Mouse (Mus musculus) intestine, embryonic 14.5 days (tissue): ENCODE measurements at regions not wholly inside any gene's neighbourhood (a gene's known extent, or its start where the extent isn't known, plus 50 kb on each side); places are given as distances from the start of the nearest gene placed in this dataset.
A peak's percentile ranks its signal among the peaks of the same experiment; 100 is the strongest.

Experiments
- ATAC-seq: fragments of 200-750 bp; cut with Nextera tagmentation; replicated peaks from 2 replicates; pipeline ENCODE4 v1.8.0; 2017; ENCODE audit warnings: low read depth, moderate number of reproducible peaks, moderate TSS enrichment, moderate library complexity; ENCODE audit not compliant: low FRiP score, low TSS enrichment
- DNase-seq: peaks from one replicate; pipeline ENCODE4 v3.0.0-alpha.2; 2018; ENCODE audit warnings: low spot score
- H3K27ac ChIP-seq: fragments of 300-500 bp; sonication (generic); 2 replicates; pipeline ENCODE4 v1.5.1; 2014; ENCODE audit warnings: low read depth, mild to moderate bottlenecking, control low read depth
- H3K27me3 ChIP-seq: fragments of 300-500 bp; sonication (generic); replicated peaks from 2 replicates; pipeline ENCODE4 v1.6.1; 2014; ENCODE audit warnings: low read length, control low read depth; ENCODE audit not compliant: control insufficient read depth, insufficient read depth
- H3K36me3 ChIP-seq: fragments of 300-500 bp; sonication (generic); 2 replicates; pipeline ENCODE4 v1.6.1; 2014; ENCODE audit warnings: low read length, control low read depth; ENCODE audit not compliant: control insufficient read depth, insufficient read depth
- H3K4me1 ChIP-seq: fragments of 300-500 bp; sonication (generic); replicated peaks from 2 replicates; pipeline ENCODE4 v1.6.1; 2014; ENCODE audit warnings: low read length, control low read depth, mixed read lengths; ENCODE audit not compliant: control insufficient read depth, insufficient read depth
- H3K4me2 ChIP-seq: fragments of 300-500 bp; sonication (generic); 2 replicates; pipeline ENCODE4 v1.6.1; 2014; ENCODE audit warnings: low read length
- H3K4me3 ChIP-seq: fragments of 300-500 bp; sonication (generic); 2 replicates; pipeline ENCODE4 v1.5.1; 2014; ENCODE audit warnings: low read depth, low read length, control low read depth, mixed read lengths
- H3K9ac ChIP-seq: fragments of 300-500 bp; sonication (generic); 2 replicates; pipeline ENCODE4 v1.6.1; 2014; ENCODE audit warnings: mild to moderate bottlenecking, low read length
- H3K9me3 ChIP-seq: fragments of 300-500 bp; sonication (generic); 2 replicates; pipeline ENCODE4 v1.6.1; 2016; ENCODE audit warnings: low read length, control low read depth; ENCODE audit not compliant: control insufficient read depth
- WGBS: fragments of 180-500 bp; shearing (Covaris S2); extraction: QIAGEN DNeasy Blood & Tissue Kit; methylation state at CpG from one replicate; pipeline ENCODE4 v1.1.7; 2014; 5-methylcytosine and 5-hydroxymethylcytosine counted together

- Histone ChIP-seq H3K27ac (no peak overlapping the region), H3K9me3 (no peaks in the 10 kb centered on the region), H3K9ac (no peak overlapping the region), H3K4me1 (no peaks in the 10 kb centered on the region), H3K4me2 (no peak overlapping the region), H3K36me3 (no peaks in the 10 kb centered on the region), H3K4me3 (no peak overlapping the region), H3K27me3 (no peaks in the 10 kb centered on the region)
- ATAC-seq (no peak), DNase-seq (no peak)
- WGBS, result 50% methylated on average over 5 of the region's 5 CpGs
Measured at GRCm38 (mm10) chr5:47446305-47447028, 536.5 kb upstream of the Slit2 start.

- Histone ChIP-seq H3K27me3 (no peaks in the 10 kb centered on the region), H3K4me2 (no peak overlapping the region), H3K36me3 (no peaks in the 10 kb centered on the region), H3K9ac (no peak overlapping the region), H3K9me3 (no peaks in the 10 kb centered on the region), H3K27ac (no peak overlapping the region), H3K4me1 (no peaks in the 10 kb centered on the region), H3K4me3 (no peak overlapping the region)
- 82% methylated on average over 4 of the region's 4 CpGs for WGBS
- ATAC-seq, result no peak
- no peak for DNase-seq
Measured at GRCm38 (mm10) chr5:47464848-47465247, 518.1 kb upstream of the Slit2 start.

- Histone ChIP-seq H3K4me1 (no peaks in the 10 kb centered on the region), H3K4me2 (no peak overlapping the region)
- 78% methylated on average over 5 of the region's 5 CpGs for WGBS
Measured at GRCm38 (mm10) chr5:47469394-47469793, 513.5 kb upstream of the Slit2 start.

GRCm38 (mm10) chr5:47472027-47472825 lies 510.7 kb upstream of the Slit2 start:
- 54% methylated on average over 7 of the region's 7 CpGs for WGBS
- ATAC-seq (no peak), DNase-seq (no peak)

More at GRCm38 (mm10) chr5:47469394-47469793, 513.5 kb upstream of the Slit2 start:
- DNase-seq (no peak), ATAC-seq (no peak)
- no peaks in the 10 kb centered on the region for H3K36me3 ChIP-seq
- H3K4me3 ChIP-seq, result no peak overlapping the region
- H3K9me3 ChIP-seq, result no peaks in the 10 kb centered on the region
- H3K9ac ChIP-seq, result no peak overlapping the region
- no peaks in the 10 kb centered on the region for H3K27me3 ChIP-seq
- no peak overlapping the region for H3K27ac ChIP-seq

GRCm38 (mm10) chr5:47479908-47480307 lies 503.0 kb upstream of the Slit2 start:
- ATAC-seq, result peak; percentile 74; the same call in 1 of the 2 replicates
- DNase-seq, result no peak

More at GRCm38 (mm10) chr5:47472027-47472825, 510.7 kb upstream of the Slit2 start:
- Histone ChIP-seq H3K36me3 (no peaks in the 10 kb centered on the region), H3K9ac (no peak overlapping the region), H3K4me2 (no peak overlapping the region), H3K27ac (no peak overlapping the region), H3K4me1 (no peaks in the 10 kb centered on the region), H3K9me3 (no peaks in the 10 kb centered on the region), H3K27me3 (no peaks in the 10 kb centered on the region), H3K4me3 (no peak overlapping the region)

GRCm38 (mm10) chr5:47496218-47496617 lies 486.7 kb upstream of the Slit2 start:
- ATAC-seq (no peak), DNase-seq (no peak)
- Histone ChIP-seq H3K4me1 (no peaks in the 10 kb centered on the region), H3K4me2 (no peak overlapping the region), H3K27me3 (no peaks in the 10 kb centered on the region), H3K9ac (no peak overlapping the region), H3K27ac (no peak overlapping the region), H3K4me3 (no peak overlapping the region), H3K9me3 (no peaks in the 10 kb centered on the region), H3K36me3 (no peaks in the 10 kb centered on the region)
- 24% methylated on average over 3 of the region's 3 CpGs for WGBS

More at GRCm38 (mm10) chr5:47479908-47480307, 503.0 kb upstream of the Slit2 start:
- Histone ChIP-seq H3K27ac (no peak overlapping the region), H3K4me1 (no peaks in the 10 kb centered on the region), H3K4me3 (no peak overlapping the region), H3K4me2 (no peak overlapping the region), H3K36me3 (no peaks in the 10 kb centered on the region), H3K9ac (no peak overlapping the region), H3K27me3 (no peaks in the 10 kb centered on the region), H3K9me3 (no peaks in the 10 kb centered on the region)

- ATAC-seq (no peak), DNase-seq (no peak)
- no peak overlapping the region for H3K9ac ChIP-seq
- no peak overlapping the region for H3K27ac ChIP-seq
- H3K36me3 ChIP-seq, result no peaks in the 10 kb centered on the region
- H3K4me1 ChIP-seq, result no peaks in the 10 kb centered on the region
- H3K9me3 ChIP-seq, result no peaks in the 10 kb centered on the region
- H3K4me3 ChIP-seq, result no peak overlapping the region
- WGBS, result 83% methylated on average over 4 of the region's 4 CpGs
- H3K4me2 ChIP-seq, result no peak overlapping the region
- H3K27me3 ChIP-seq, result no peaks in the 10 kb centered on the region
Measured at GRCm38 (mm10) chr5:47502764-47503416, 480.0 kb upstream of the Slit2 start.

- Histone ChIP-seq H3K27ac (no peak overlapping the region), H3K9me3 (no peaks in the 10 kb centered on the region), H3K4me3 (no peak overlapping the region), H3K9ac (no peak overlapping the region), H3K27me3 (no peaks in the 10 kb centered on the region), H3K36me3 (no peaks in the 10 kb centered on the region), H3K4me1 (no peaks in the 10 kb centered on the region), H3K4me2 (no peak overlapping the region)
- ATAC-seq, result no peak
- no peak for DNase-seq
- 68% methylated on average over 4 of the region's 4 CpGs for WGBS
Measured at GRCm38 (mm10) chr5:47508689-47509301, 474.1 kb upstream of the Slit2 start.
